Mouse (Mus musculus): ENCODE results near the gene Art2b.

DNA sequence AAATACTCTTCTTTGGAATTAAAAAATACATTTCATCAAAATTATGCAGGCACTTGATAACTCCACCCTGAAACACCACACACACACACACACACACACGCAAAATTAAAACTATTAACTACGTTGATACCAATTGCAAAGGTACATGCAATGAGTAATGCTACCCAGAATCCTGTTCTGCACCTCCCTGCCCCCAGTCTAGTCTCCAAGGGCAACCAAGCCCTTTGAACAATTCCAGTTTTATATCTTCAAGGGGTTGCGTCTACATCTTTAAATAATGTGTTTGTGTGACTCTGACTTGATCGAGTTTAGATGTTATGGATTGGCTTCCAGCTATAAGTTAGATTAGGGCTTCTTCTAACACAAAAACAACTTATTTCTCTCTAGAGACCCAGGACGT, 49.9 kb downstream of the Art2b start:
- TF ChIP-seq CTCF (IDR thresholded peaks at IDR 0.05; ENCODE audit: extremely low read depth, insufficient read length, insufficient replicate concordance, low read depth, low read length) (no peak), POLR2A (IDR thresholded peaks at IDR 0.05; ENCODE audit: low read depth, low read length) (no peak)
